Mouse (Mus musculus): ENCODE measurements around the gene Pla2g3. TPM values are rescaled to one million over a fixed set of nuclear protein-coding genes. Genes with fewer than 3 reads are reported as not detected.

Pla2g3 gene
- polyA plus RNA-seq, 1 experiment from 2014 or later: 0.10 TPM

GRCm38 (mm10) chr11:3458428-3459104 is 29.5 kb upstream of the Pla2g3 start:
- 78% methylated on average over 8 of the region's 13 CpGs for WGBS
- no peak for ATAC-seq (replicated peaks; ENCODE audit: insufficient number of reproducible peaks, insufficient read depth, low FRiP score, low read depth)

GRCm38 (mm10) chr11:3459105-3459468 is 29.0 kb upstream of the Pla2g3 start:
- H3K36me3 ChIP-seq: no peaks in the 10 kb centered on the region
- ATAC-seq (replicated peaks; ENCODE audit: insufficient number of reproducible peaks, insufficient read depth, low FRiP score, low read depth): no peak
- no peak overlapping the region for H3K4me2 ChIP-seq
- no peaks in the 10 kb centered on the region for H3K27me3 ChIP-seq
- no peak overlapping the region for H3K9ac ChIP-seq
- WGBS: 80% methylated on average over 2 of the region's 2 CpGs
- no peak overlapping the region for H3K4me3 ChIP-seq
- no peaks in the 10 kb centered on the region for H3K4me1 ChIP-seq (replicated peaks)
- H3K9me3 ChIP-seq (replicated peaks): no peaks in the 10 kb centered on the region
- no peak overlapping the region for H3K27ac ChIP-seq

More at GRCm38 (mm10) chr11:3458428-3459104, 29.5 kb upstream of the Pla2g3 start:
- Histone ChIP-seq H3K27ac (no peak overlapping the region), H3K36me3 (no peaks in the 10 kb centered on the region), H3K4me2 (no peak overlapping the region), H3K9me3 (replicated peaks) (no peaks in the 10 kb centered on the region), H3K9ac (no peak overlapping the region), H3K4me3 (no peak overlapping the region), H3K4me1 (replicated peaks) (no peaks in the 10 kb centered on the region), H3K27me3 (no peaks in the 10 kb centered on the region)

- Histone ChIP-seq H3K4me1 (replicated peaks) (no peaks in the 10 kb centered on the region), H3K4me3 (no peak overlapping the region), H3K27ac (no peak overlapping the region), H3K4me2 (no peak overlapping the region), H3K9ac (no peak overlapping the region), H3K36me3 (no peaks in the 10 kb centered on the region), H3K27me3 (no peaks in the 10 kb centered on the region), H3K9me3 (replicated peaks) (no peaks in the 10 kb centered on the region)
- WGBS: 80% methylated on average over 1 of the region's 1 CpGs
- ATAC-seq (replicated peaks; ENCODE audit: insufficient number of reproducible peaks, insufficient read depth, low FRiP score, low read depth): no peak
Measured at GRCm38 (mm10) chr11:3462846-3463245, 25.2 kb upstream of the Pla2g3 start.

- no peak overlapping the region for H3K9ac ChIP-seq
- no peaks in the 10 kb centered on the region for H3K27me3 ChIP-seq
- no peaks in the 10 kb centered on the region for H3K9me3 ChIP-seq (replicated peaks)
- no peak overlapping the region for H3K27ac ChIP-seq
- no peaks in the 10 kb centered on the region for H3K4me1 ChIP-seq (replicated peaks)
- no peak for ATAC-seq (replicated peaks; ENCODE audit: insufficient number of reproducible peaks, insufficient read depth, low FRiP score, low read depth)
- H3K4me3 ChIP-seq: no peak overlapping the region
- WGBS: 26% methylated on average over 11 of the region's 11 CpGs
- H3K36me3 ChIP-seq: no peaks in the 10 kb centered on the region
- H3K4me2 ChIP-seq: no peak overlapping the region
Measured at GRCm38 (mm10) chr11:3471448-3471850, 16.6 kb upstream of the Pla2g3 start.

- H3K4me2 ChIP-seq: no peak overlapping the region
- peak; percentile 62; the same call in 1 of the 2 replicates for ATAC-seq (replicated peaks; ENCODE audit: insufficient number of reproducible peaks, insufficient read depth, low FRiP score, low read depth)
- no peaks in the 10 kb centered on the region for H3K27me3 ChIP-seq
- WGBS: 30% methylated on average over 1 of the region's 1 CpGs
- no peak overlapping the region for H3K27ac ChIP-seq
- H3K4me1 ChIP-seq (replicated peaks): no peaks in the 10 kb centered on the region
- H3K9ac ChIP-seq: no peak overlapping the region
- no peaks in the 10 kb centered on the region for H3K9me3 ChIP-seq (replicated peaks)
- H3K36me3 ChIP-seq: no peaks in the 10 kb centered on the region
- no peak overlapping the region for H3K4me3 ChIP-seq
Measured at GRCm38 (mm10) chr11:3472484-3472883, 15.6 kb upstream of the Pla2g3 start.

GRCm38 (mm10) chr11:3474480-3475115 is 13.5 kb upstream of the Pla2g3 start:
- no peak for ATAC-seq (replicated peaks; ENCODE audit: insufficient number of reproducible peaks, insufficient read depth, low FRiP score, low read depth)
- Histone ChIP-seq H3K27ac (no peak overlapping the region), H3K27me3 (no peaks in the 10 kb centered on the region), H3K4me1 (replicated peaks) (no peaks in the 10 kb centered on the region), H3K9me3 (replicated peaks) (no peaks in the 10 kb centered on the region), H3K4me3 (no peak overlapping the region), H3K9ac (no peak overlapping the region), H3K36me3 (no peaks in the 10 kb centered on the region), H3K4me2 (no peak overlapping the region)
- 83% methylated on average over 7 of the region's 7 CpGs for WGBS

- no peaks in the 10 kb centered on the region for H3K27me3 ChIP-seq
- H3K9me3 ChIP-seq (replicated peaks): no peaks in the 10 kb centered on the region
- no peaks in the 10 kb centered on the region for H3K36me3 ChIP-seq
- no peak overlapping the region for H3K27ac ChIP-seq
- no peak overlapping the region for H3K4me2 ChIP-seq
- H3K4me1 ChIP-seq (replicated peaks): no peaks in the 10 kb centered on the region
- ATAC-seq (replicated peaks; ENCODE audit: insufficient number of reproducible peaks, insufficient read depth, low FRiP score, low read depth): no peak
- H3K9ac ChIP-seq: no peak overlapping the region
- no peak overlapping the region for H3K4me3 ChIP-seq
Measured at GRCm38 (mm10) chr11:3475489-3475888, 12.6 kb upstream of the Pla2g3 start.

- H3K36me3 ChIP-seq: no peaks in the 10 kb centered on the region
- H3K9me3 ChIP-seq (replicated peaks): no peaks in the 10 kb centered on the region
- no peak overlapping the region for H3K9ac ChIP-seq
- no peak overlapping the region for H3K27ac ChIP-seq
- no peaks in the 10 kb centered on the region for H3K27me3 ChIP-seq
- 51% methylated on average over 11 of the region's 11 CpGs for WGBS
- peaks cover 8% of the 10 kb centered on the region; the same call in 1 of the 2 replicates for H3K4me1 ChIP-seq (replicated peaks)
- H3K4me3 ChIP-seq: no peak overlapping the region
- ATAC-seq (replicated peaks; ENCODE audit: insufficient number of reproducible peaks, insufficient read depth, low FRiP score, low read depth): no peak
- no peak overlapping the region for H3K4me2 ChIP-seq
Measured at GRCm38 (mm10) chr11:3483980-3484642, 4.0 kb upstream of the Pla2g3 start.

GRCm38 (mm10) chr11:3486349-3486748 is 1.7 kb upstream of the Pla2g3 start:
- Histone ChIP-seq H3K27ac (no peak overlapping the region), H3K27me3 (no peaks in the 10 kb centered on the region), H3K4me1 (replicated peaks) (peaks cover 8% of the 10 kb centered on the region; the same call in 1 of the 2 replicates), H3K4me3 (no peak overlapping the region), H3K36me3 (no peaks in the 10 kb centered on the region), H3K4me2 (no peak overlapping the region), H3K9ac (no peak overlapping the region), H3K9me3 (replicated peaks) (no peaks in the 10 kb centered on the region)
- no peak for ATAC-seq (replicated peaks; ENCODE audit: insufficient number of reproducible peaks, insufficient read depth, low FRiP score, low read depth)
- 67% methylated on average over 7 of the region's 7 CpGs for WGBS

GRCm38 (mm10) chr11:3489036-3489435 is 952 bp downstream of the Pla2g3 start:
- 49% methylated on average over 5 of the region's 5 CpGs for WGBS
- no peak overlapping the region for H3K27ac ChIP-seq

GRCm38 (mm10) chr11:3492748-3493147 is 4.7 kb downstream of the Pla2g3 start:
- H3K4me2 ChIP-seq: no peak overlapping the region
- no peaks in the 10 kb centered on the region for H3K36me3 ChIP-seq
- no peaks in the 10 kb centered on the region for H3K9me3 ChIP-seq (replicated peaks)
- H3K27ac ChIP-seq: no peak overlapping the region
- peaks cover 10% of the 10 kb centered on the region; the same call in 1 of the 2 replicates for H3K4me1 ChIP-seq (replicated peaks)
- no peaks in the 10 kb centered on the region for H3K27me3 ChIP-seq
- H3K4me3 ChIP-seq: no peak overlapping the region
- WGBS: 69% methylated on average over 4 of the region's 4 CpGs
- H3K9ac ChIP-seq: no peak overlapping the region
- ATAC-seq (replicated peaks; ENCODE audit: insufficient number of reproducible peaks, insufficient read depth, low FRiP score, low read depth): no peak

More at GRCm38 (mm10) chr11:3489036-3489435, 952 bp downstream of the Pla2g3 start:
- Histone ChIP-seq H3K9ac (no peak overlapping the region), H3K4me2 (no peak overlapping the region), H3K27me3 (no peaks in the 10 kb centered on the region), H3K36me3 (no peaks in the 10 kb centered on the region), H3K4me3 (no peak overlapping the region), H3K4me1 (replicated peaks) (peaks cover 13% of the 10 kb centered on the region; the same call in 1 of the 2 replicates), H3K9me3 (replicated peaks) (no peaks in the 10 kb centered on the region)
- ATAC-seq (replicated peaks; ENCODE audit: insufficient number of reproducible peaks, insufficient read depth, low FRiP score, low read depth): no peak

Data from heart, embryonic 15.5 days (tissue).